Mouse (Mus musculus): Measurements from ENCODE around the gene Ctnnd2.

The Ctnnd2 gene

GRCm38 (mm10) chr15:30383075-30383842 is 210.9 kb downstream of the Ctnnd2 start:
- in situ Hi-C loops (cut with MboI; ENCODE audit: low sequenced_read_pairs): no loop called here

GRCm38 (mm10) chr15:30384386-30384785 is 212.0 kb downstream of the Ctnnd2 start:
- in situ Hi-C loops (cut with MboI; ENCODE audit: low sequenced_read_pairs): no loop called here

GRCm38 (mm10) chr15:30386489-30386888 is 214.1 kb downstream of the Ctnnd2 start:
- in situ Hi-C loops (cut with MboI; ENCODE audit: low sequenced_read_pairs): no loop called here

GRCm38 (mm10) chr15:30387244-30387643 is 214.9 kb downstream of the Ctnnd2 start:
- in situ Hi-C loops (cut with MboI; ENCODE audit: low sequenced_read_pairs): no loop called here

GRCm38 (mm10) chr15:30401111-30401510 is 228.7 kb downstream of the Ctnnd2 start:
- in situ Hi-C loops (cut with MboI; ENCODE audit: low sequenced_read_pairs): no loop called here

GRCm38 (mm10) chr15:30406254-30406653 is 233.9 kb downstream of the Ctnnd2 start:
- in situ Hi-C loops (cut with MboI; ENCODE audit: low sequenced_read_pairs): no loop called here

GRCm38 (mm10) chr15:30423146-30423545 is 250.8 kb downstream of the Ctnnd2 start:
- in situ Hi-C loops (cut with MboI; ENCODE audit: low sequenced_read_pairs): no loop called here

GRCm38 (mm10) chr15:30424290-30424689 is 251.9 kb downstream of the Ctnnd2 start:
- in situ Hi-C loops (cut with MboI; ENCODE audit: low sequenced_read_pairs): no loop called here

- in situ Hi-C loops (cut with MboI; ENCODE audit: low sequenced_read_pairs): no loop called here
Measured at GRCm38 (mm10) chr15:30427342-30427741, 254.9 kb downstream of the Ctnnd2 start.

- in situ Hi-C loops (cut with MboI; ENCODE audit: low sequenced_read_pairs): no loop called here
Measured at GRCm38 (mm10) chr15:30439045-30439444, 266.7 kb downstream of the Ctnnd2 start.

- in situ Hi-C loops (cut with MboI; ENCODE audit: low sequenced_read_pairs): no loop called here
Measured at GRCm38 (mm10) chr15:30450765-30451164, 278.4 kb downstream of the Ctnnd2 start.

GRCm38 (mm10) chr15:30451921-30452320 is 279.5 kb downstream of the Ctnnd2 start:
- in situ Hi-C loops (cut with MboI; ENCODE audit: low sequenced_read_pairs): no loop called here

- in situ Hi-C loops (cut with MboI; ENCODE audit: low sequenced_read_pairs): no loop called here
Measured at GRCm38 (mm10) chr15:30457541-30458250, 285.3 kb downstream of the Ctnnd2 start.

GRCm38 (mm10) chr15:30458671-30459070 is 286.3 kb downstream of the Ctnnd2 start:
- in situ Hi-C loops (cut with MboI; ENCODE audit: low sequenced_read_pairs): no loop called here

- in situ Hi-C loops (cut with MboI; ENCODE audit: low sequenced_read_pairs): no loop called here
Measured at GRCm38 (mm10) chr15:30460341-30461125, 288.1 kb downstream of the Ctnnd2 start.

GRCm38 (mm10) chr15:30462804-30463423 is 290.5 kb downstream of the Ctnnd2 start:
- in situ Hi-C loops (cut with MboI; ENCODE audit: low sequenced_read_pairs): no loop called here

GRCm38 (mm10) chr15:30463471-30464047 is 291.2 kb downstream of the Ctnnd2 start:
- in situ Hi-C loops (cut with MboI; ENCODE audit: low sequenced_read_pairs): no loop called here

- in situ Hi-C loops (cut with MboI; ENCODE audit: low sequenced_read_pairs): no loop called here
Measured at GRCm38 (mm10) chr15:30466950-30467543, 294.7 kb downstream of the Ctnnd2 start.

GRCm38 (mm10) chr15:30468773-30469172 is 296.4 kb downstream of the Ctnnd2 start:
- in situ Hi-C loops (cut with MboI; ENCODE audit: low sequenced_read_pairs): no loop called here

GRCm38 (mm10) chr15:30471280-30471966 is 299.0 kb downstream of the Ctnnd2 start:
- in situ Hi-C loops (cut with MboI; ENCODE audit: low sequenced_read_pairs): no loop called here
